Mouse (Mus musculus) intestine, embryonic 15.5 days (tissue): Measurements from ENCODE around the gene Ikbke. TPM values are rescaled to one million over a fixed set of nuclear protein-coding genes. Genes with fewer than 3 reads are reported as not detected.

Experiments
- ATAC-seq: fragments of 200-750 bp; cut with Nextera tagmentation; 2 replicates; pipeline ENCODE4 v1.8.0; 2017; ENCODE audit warnings: moderate TSS enrichment, moderate library complexity
- H3K27ac ChIP-seq: fragments of 300-500 bp; sonication (generic); 2 replicates; pipeline ENCODE4 v1.5.1; 2015; ENCODE audit warnings: mild to moderate bottlenecking, inconsistent platforms
- H3K27me3 ChIP-seq: fragments of 300-500 bp; sonication (generic); replicated peaks from 2 replicates; pipeline ENCODE4 v1.6.1; 2015; ENCODE audit warnings: inconsistent platforms
- H3K36me3 ChIP-seq: fragments of 300-500 bp; sonication (generic); 2 replicates; pipeline ENCODE4 v1.6.1; 2015; ENCODE audit warnings: inconsistent platforms
- H3K4me1 ChIP-seq: fragments of 300-500 bp; sonication (generic); replicated peaks from 2 replicates; pipeline ENCODE4 v1.6.1; 2015; ENCODE audit warnings: inconsistent platforms
- H3K4me2 ChIP-seq: fragments of 300-500 bp; sonication (generic); replicated peaks from 2 replicates; pipeline ENCODE4 v1.6.1; 2015; ENCODE audit warnings: mild to moderate bottlenecking, inconsistent platforms
- H3K4me3 ChIP-seq: fragments of 300-500 bp; sonication (generic); replicated peaks from 2 replicates; pipeline ENCODE4 v1.5.1; 2015; ENCODE audit warnings: inconsistent platforms
- H3K9ac ChIP-seq: fragments of 300-500 bp; sonication (generic); 2 replicates; pipeline ENCODE4 v1.6.1; 2015; ENCODE audit warnings: inconsistent platforms
- H3K9me3 ChIP-seq: fragments of 300-500 bp; sonication (generic); 2 replicates; pipeline ENCODE4 v1.6.1; 2016; ENCODE audit warnings: inconsistent platforms
- WGBS: fragments of 180-500 bp; shearing (Covaris S2); methylation state at CpG from one replicate; pipeline ENCODE4 v1.1.7; 2015; 5-methylcytosine and 5-hydroxymethylcytosine counted together
- polyA plus RNA-seq: library from polyadenylated mRNA; unstranded; fragments of >200 nt; fragmentation: Nextera tagmentation; extraction: Ambion mirVana; gene quantifications from 2 replicates; pipeline ENCODE4 v1.2.1, GENCODE M21; 2015

The Ikbke gene
- polyA plus RNA-seq, 1 experiment from 2014 or later: 7.3 TPM

GRCm38 (mm10) chr1:131246433-131247395 lies 32.7 kb downstream of the Ikbke start:
- H3K9me3 ChIP-seq: no peaks in the 10 kb centered on the region
- no peak overlapping the region for H3K4me3 ChIP-seq
- ATAC-seq: no peak
- H3K27me3 ChIP-seq: peaks cover 40% of the 10 kb centered on the region
- peaks cover 14% of the 10 kb centered on the region for H3K4me1 ChIP-seq
- peak overlapping the region; percentile 24; the same call in 1 of the 2 replicates for H3K4me2 ChIP-seq
- no peaks in the 10 kb centered on the region for H3K36me3 ChIP-seq
- no peak overlapping the region for H3K27ac ChIP-seq
- WGBS: 6% methylated on average over 7 of the region's 7 CpGs
- H3K9ac ChIP-seq: no peak overlapping the region

GRCm38 (mm10) chr1:131245926-131246325 lies 33.5 kb downstream of the Ikbke start:
- Histone ChIP-seq H3K4me3 (peak overlapping the region; percentile 64), H3K9ac (no peak overlapping the region), H3K27ac (no peak overlapping the region), H3K4me1 (peaks cover 14% of the 10 kb centered on the region), H3K9me3 (no peaks in the 10 kb centered on the region), H3K27me3 (peaks cover 42% of the 10 kb centered on the region), H3K4me2 (peak overlapping the region; percentile 98), H3K36me3 (no peaks in the 10 kb centered on the region)
- WGBS: 11% methylated on average over 9 of the region's 9 CpGs
- peak; percentile 39 for ATAC-seq

GRCm38 (mm10) chr1:131245089-131245856 lies 34.1 kb downstream of the Ikbke start, which contains the start of gene Rassf5:
TSS of gene Rassf5 (minus strand) at chr1:131245258.
- Histone ChIP-seq H3K9ac (peak within 1 kb of the TSS; percentile 62), H3K4me1 (peaks cover 14% of the 10 kb centered on the region), H3K9me3 (no peaks in the 10 kb centered on the region), H3K4me3 (peak within 1 kb of the TSS; percentile 64), H3K27me3 (peaks cover 47% of the 10 kb centered on the region), H3K36me3 (no peaks in the 10 kb centered on the region), H3K27ac (no peak within 1 kb of the TSS), H3K4me2 (peak within 1 kb of the TSS; percentile 98)
- ATAC-seq: peak; percentile 81
- 1% methylated on average over 60 of the region's 60 CpGs for WGBS

- peak; percentile 14 for ATAC-seq
- no peaks in the 10 kb centered on the region for H3K9me3 ChIP-seq
- peak overlapping the region; percentile 62 for H3K9ac ChIP-seq
- H3K27me3 ChIP-seq: peaks cover 47% of the 10 kb centered on the region
- no peaks in the 10 kb centered on the region for H3K36me3 ChIP-seq
- under 1% methylated on average over 57 of the region's 57 CpGs for WGBS
- peak overlapping the region; percentile 64 for H3K4me3 ChIP-seq
- H3K4me1 ChIP-seq: peaks cover 14% of the 10 kb centered on the region
- H3K27ac ChIP-seq: no peak overlapping the region
- H3K4me2 ChIP-seq: peak overlapping the region; percentile 98
Measured at GRCm38 (mm10) chr1:131244536-131245088, 34.8 kb downstream of the Ikbke start.

GRCm38 (mm10) chr1:131242956-131243355 lies 36.5 kb downstream of the Ikbke start:
- Histone ChIP-seq H3K9me3 (no peaks in the 10 kb centered on the region), H3K27ac (no peak overlapping the region), H3K4me2 (peak overlapping the region; percentile 19; the same call in 1 of the 2 replicates), H3K4me1 (peaks cover 17% of the 10 kb centered on the region), H3K36me3 (no peaks in the 10 kb centered on the region), H3K27me3 (peaks cover 47% of the 10 kb centered on the region), H3K4me3 (no peak overlapping the region), H3K9ac (no peak overlapping the region)
- 41% methylated on average over 6 of the region's 6 CpGs for WGBS
- ATAC-seq: no peak

DNA sequence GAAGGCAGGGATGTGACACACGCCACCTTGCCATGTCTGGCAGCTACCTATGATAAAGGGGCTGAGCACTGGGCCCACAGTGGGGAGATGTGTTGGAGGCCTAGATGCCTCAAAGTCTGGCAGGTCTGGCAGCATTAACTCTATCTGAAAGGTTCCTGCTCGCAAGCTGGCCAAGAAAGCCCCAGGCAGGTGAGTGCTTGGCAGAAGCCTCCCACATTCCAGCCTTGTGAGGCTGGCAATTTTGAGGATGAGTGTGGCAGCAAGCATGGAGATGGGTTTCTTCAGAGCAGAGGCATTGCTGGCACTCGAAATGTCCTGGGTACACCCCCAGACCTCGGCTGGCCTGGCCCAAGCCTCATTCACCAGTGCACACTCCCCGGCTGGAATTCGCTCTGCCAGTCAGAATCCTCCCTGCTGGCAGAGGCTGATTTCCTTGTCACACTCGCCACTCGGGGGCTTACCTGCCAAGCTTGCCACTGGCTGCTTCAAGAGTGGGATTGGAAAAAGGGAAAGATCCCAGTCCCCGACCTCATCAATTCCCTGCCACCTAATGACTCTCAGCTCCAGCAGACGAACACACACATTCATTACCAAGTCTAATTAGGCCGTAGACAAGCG lies 39.7 kb downstream of the Ikbke start:
- Histone ChIP-seq H3K4me1 (peaks cover 10% of the 10 kb centered on the region; the same call in 1 of the 2 replicates), H3K36me3 (no peaks in the 10 kb centered on the region), H3K9ac (no peak overlapping the region), H3K4me2 (no peak overlapping the region), H3K27ac (no peak overlapping the region), H3K9me3 (no peaks in the 10 kb centered on the region), H3K27me3 (peaks cover 30% of the 10 kb centered on the region), H3K4me3 (no peak overlapping the region)
- 77% methylated on average over 12 of the region's 12 CpGs for WGBS
- ATAC-seq: no peak

DNA sequence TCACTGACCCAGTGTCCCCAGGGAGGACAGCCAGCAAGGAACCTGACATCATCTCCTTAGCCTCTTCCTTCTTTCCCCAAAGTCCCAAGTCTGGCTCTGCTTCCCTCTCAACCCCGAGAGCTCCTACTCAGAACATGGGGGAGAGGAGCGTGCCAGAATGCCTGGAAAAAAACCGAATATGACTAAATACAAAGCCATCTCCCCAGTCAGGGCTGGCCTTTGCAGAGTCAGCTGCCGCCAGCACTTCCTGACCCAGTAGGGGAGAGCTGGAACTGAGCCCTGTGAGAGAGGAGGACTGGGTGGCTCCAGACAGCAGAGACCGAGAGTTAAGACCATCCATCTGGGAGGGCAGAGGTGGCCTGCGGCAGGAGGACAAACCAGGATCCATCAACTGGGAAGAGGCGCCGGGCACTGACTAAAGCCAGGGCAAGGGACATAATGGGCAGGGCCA lies 40.5 kb downstream of the Ikbke start:
- Histone ChIP-seq H3K4me3 (no peak overlapping the region), H3K27ac (no peak overlapping the region; the same call in 1 of the 2 replicates), H3K9me3 (no peaks in the 10 kb centered on the region), H3K4me2 (no peak overlapping the region), H3K9ac (no peak overlapping the region), H3K4me1 (0 out of 2 replicates have a peak, but pooled peaks cover 7% of the 10 kb centered on the region), H3K36me3 (no peaks in the 10 kb centered on the region), H3K27me3 (peaks cover 24% of the 10 kb centered on the region)
- WGBS: 43% methylated on average over 8 of the region's 8 CpGs
- ATAC-seq: peak; percentile 53

GRCm38 (mm10) chr1:131236077-131236476 lies 43.3 kb downstream of the Ikbke start:
- H3K4me2 ChIP-seq: no peak overlapping the region
- H3K9ac ChIP-seq: no peak overlapping the region
- 45% methylated on average over 7 of the region's 7 CpGs for WGBS
- no peak overlapping the region for H3K27ac ChIP-seq
- no peaks in the 10 kb centered on the region for H3K9me3 ChIP-seq
- peaks cover 5% of the 10 kb centered on the region for H3K27me3 ChIP-seq
- no peaks in the 10 kb centered on the region for H3K36me3 ChIP-seq
- H3K4me1 ChIP-seq: 0 out of 2 replicates have a peak, but pooled peaks cover 3% of the 10 kb centered on the region
- H3K4me3 ChIP-seq: no peak overlapping the region
- no peak for ATAC-seq

DNA sequence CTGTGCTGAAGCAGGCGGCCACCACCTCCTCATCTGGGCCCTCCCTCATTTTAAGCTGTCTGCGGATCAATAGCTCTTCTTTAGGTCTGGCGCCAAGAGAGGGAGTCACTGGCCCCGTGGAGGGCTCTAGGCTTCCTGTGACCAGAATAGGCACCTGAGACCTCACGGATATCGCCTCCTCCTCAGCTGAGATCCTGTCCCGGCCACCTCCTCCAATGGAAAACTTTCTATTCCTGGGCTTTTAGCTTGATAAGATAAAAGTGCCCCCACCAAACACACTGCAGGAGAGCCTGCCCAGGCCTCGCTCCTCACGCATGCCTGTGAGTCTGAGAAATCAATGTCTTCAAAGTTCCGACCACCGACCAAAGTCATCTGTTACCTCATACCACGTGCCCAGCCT lies 45.9 kb downstream of the Ikbke start:
- 56% methylated on average over 12 of the region's 12 CpGs for WGBS
- ATAC-seq: no peak

DNA sequence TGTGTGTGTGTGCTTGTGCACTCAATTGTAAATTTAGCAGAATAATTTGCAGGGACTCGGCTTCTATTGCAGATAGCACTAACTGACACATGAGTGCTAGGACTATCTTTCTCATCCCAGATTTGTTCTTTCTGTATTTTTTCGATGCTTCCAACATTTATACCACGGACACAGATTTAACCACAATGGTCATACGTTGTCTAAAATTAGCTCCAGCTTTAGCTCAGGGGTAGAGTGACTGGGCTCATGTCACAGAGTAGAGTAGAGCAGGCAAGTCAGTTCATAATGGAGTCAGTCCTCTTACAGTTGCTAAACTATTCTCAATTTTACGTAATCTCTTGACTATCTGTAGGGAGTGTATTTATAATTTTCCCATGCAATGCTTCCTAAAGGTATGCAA lies 50.7 kb downstream of the Ikbke start:
- no peak overlapping the region for H3K4me2 ChIP-seq
- WGBS: 81% methylated on average over 5 of the region's 5 CpGs
- H3K9me3 ChIP-seq: no peaks in the 10 kb centered on the region
- H3K27me3 ChIP-seq: no peaks in the 10 kb centered on the region
- no peak overlapping the region for H3K9ac ChIP-seq
- H3K4me1 ChIP-seq: 0 out of 2 replicates have a peak, but pooled peaks cover 6% of the 10 kb centered on the region
- no peaks in the 10 kb centered on the region for H3K36me3 ChIP-seq
- no peak for ATAC-seq
- H3K4me3 ChIP-seq: no peak overlapping the region
- H3K27ac ChIP-seq: no peak overlapping the region

More for the DNA sequence above, 45.9 kb downstream of the Ikbke start:
- Histone ChIP-seq H3K36me3 (no peaks in the 10 kb centered on the region), H3K27ac (no peak overlapping the region), H3K27me3 (no peaks in the 10 kb centered on the region; the same call in 1 of the 2 replicates), H3K4me2 (no peak overlapping the region), H3K4me3 (no peak overlapping the region), H3K9me3 (no peaks in the 10 kb centered on the region), H3K9ac (no peak overlapping the region), H3K4me1 (no peaks in the 10 kb centered on the region)

DNA sequence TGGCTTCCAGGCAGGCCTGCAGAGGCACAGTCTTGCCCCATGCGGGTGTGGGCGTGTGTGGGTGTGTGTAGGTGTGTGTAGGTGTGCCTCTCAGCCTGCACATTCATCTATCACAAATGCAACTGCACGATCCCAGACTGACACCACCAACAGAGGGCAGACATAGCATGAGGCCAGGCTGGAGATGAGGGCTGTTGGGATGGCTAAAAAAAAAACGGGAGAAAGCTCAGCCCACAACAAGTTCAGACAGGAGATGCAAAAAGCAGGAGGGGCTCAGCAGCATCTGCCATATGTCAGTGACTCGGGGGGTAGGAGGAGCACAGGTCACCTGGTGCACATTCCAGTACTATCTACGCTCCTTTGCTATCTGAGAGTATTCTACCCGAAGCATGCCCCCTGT lies 51.2 kb downstream of the Ikbke start:
- H3K27me3 ChIP-seq: no peaks in the 10 kb centered on the region
- H3K27ac ChIP-seq: no peak overlapping the region
- H3K9ac ChIP-seq: no peak overlapping the region
- 40% methylated on average over 7 of the region's 7 CpGs for WGBS
- no peak overlapping the region for H3K4me3 ChIP-seq
- no peaks in the 10 kb centered on the region for H3K9me3 ChIP-seq
- H3K4me1 ChIP-seq: 0 out of 2 replicates have a peak, but pooled peaks cover 6% of the 10 kb centered on the region
- no peaks in the 10 kb centered on the region for H3K36me3 ChIP-seq
- peak; percentile 31; the same call in 1 of the 2 replicates for ATAC-seq
- no peak overlapping the region for H3K4me2 ChIP-seq
